In the genomic region with DNA sequence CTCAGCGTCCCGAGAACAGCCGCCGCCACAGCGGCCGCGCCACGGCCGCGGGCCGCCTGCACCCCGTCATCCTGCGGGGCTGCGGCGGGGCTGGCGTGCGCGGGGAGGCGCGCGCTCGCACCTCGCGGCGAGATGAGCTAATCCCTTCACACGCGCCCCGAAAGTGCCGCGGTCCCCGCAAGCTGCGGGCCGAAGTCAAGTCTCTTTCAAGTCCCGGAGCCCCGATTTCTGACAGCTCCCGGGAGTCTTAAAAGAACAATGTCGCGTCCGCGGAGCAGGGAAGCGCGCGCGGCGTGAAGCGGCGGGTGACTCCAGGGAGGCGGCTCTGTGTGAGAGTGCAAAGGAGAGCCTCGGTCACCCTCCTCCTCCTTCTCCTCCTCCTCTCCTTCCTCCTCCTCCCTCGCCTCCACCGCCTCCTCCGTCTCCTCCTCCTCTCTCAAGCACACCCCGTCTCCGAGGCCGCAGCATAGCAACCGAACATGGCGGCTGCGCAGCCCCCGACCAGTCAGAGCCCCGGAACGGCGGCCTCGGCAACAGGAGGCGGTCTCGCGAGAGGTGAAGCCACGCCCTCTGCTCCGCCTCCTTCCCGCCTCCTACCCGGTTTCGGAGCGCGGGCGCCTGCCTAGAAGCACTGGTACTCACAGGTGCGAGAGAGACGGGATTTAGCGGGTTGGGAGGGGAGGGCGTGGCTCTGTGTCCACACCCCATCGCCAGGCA, we compare ENCODE assay signal across 8 mouse cellular contexts. TPM values are rescaled to one million over a fixed set of nuclear protein-coding genes. Genes with fewer than 3 reads are reported as not detected.
DNase-seq lines count a peak whose midpoint lies in the region; ATAC-seq lines count a peak whose summit lies in the region.

A gene (minus strand): TSS at position 579 of the 717 bp plus-strand sequence.

- H3K27me3 ChIP-seq in forebrain, embryonic 14.5 days (replicated peaks; ENCODE audit: control insufficient read depth, insufficient read depth, low read length) = no peaks in the 10 kb centered on the region
- H3K27me3 ChIP-seq in neural tube, embryonic 15.5 days (replicated peaks) = no peaks in the 10 kb centered on the region

- H3K36me3 ChIP-seq in forebrain, embryonic 14.5 days (ENCODE audit: control insufficient read depth, insufficient read depth, low read length) = no peaks in the 10 kb centered on the region
- H3K36me3 ChIP-seq in neural tube, embryonic 15.5 days = no peaks in the 10 kb centered on the region

- ATAC-seq in forebrain, embryonic 14.5 days = peak; percentile 99
- peak; percentile 99 for ATAC-seq in neural tube, embryonic 15.5 days (ENCODE audit: low FRiP score)

- peak; percentile 100 for DNase-seq in ES-CJ7 (ENCODE audit: low read depth, low spot score)
- peak; percentile 99 for DNase-seq in cerebellum, adult 11 months
- peak; percentile 99 for DNase-seq in forebrain, embryonic 14.5 days (ENCODE audit: low spot score)
- DNase-seq in heart, postnatal 14 days = peak; percentile 97 to 99
- peak; percentile 97 for DNase-seq in layer of hippocampus, adult 11-12 months (ENCODE audit: low spot score)
- peak; percentile 98 to 99 for DNase-seq in lung, adult 18-20 months
- DNase-seq in testis, postnatal 14 days (ENCODE audit: low spot score) = peak; percentile 99

- H3K9ac ChIP-seq in forebrain, embryonic 14.5 days (ENCODE audit: low read length) = peak within 1 kb of the TSS; percentile 90
- H3K9ac ChIP-seq in neural tube, embryonic 15.5 days (replicated peaks) = peak within 1 kb of the TSS; percentile 82

- WGBS in forebrain, embryonic 14.5 days = under 1% methylated on average over 78 of the region's 79 CpGs
- 2% methylated on average over 75 of the region's 79 CpGs for WGBS in neural tube, embryonic 15.5 days

- peak within 1 kb of the TSS; percentile 81 for H3K4me3 ChIP-seq in forebrain, embryonic 14.5 days (ENCODE audit: low read depth, low read length)
- peak within 1 kb of the TSS; percentile 86 for H3K4me3 ChIP-seq in neural tube, embryonic 15.5 days (replicated peaks)

- peak within 1 kb of the TSS; percentile 64 for H3K4me2 ChIP-seq in forebrain, embryonic 14.5 days (ENCODE audit: low read length)
- peak within 1 kb of the TSS; percentile 66 for H3K4me2 ChIP-seq in neural tube, embryonic 15.5 days

- peak within 1 kb of the TSS; percentile 95 for H3K27ac ChIP-seq in forebrain, embryonic 14.5 days (ENCODE audit: low read depth, low read length)
- H3K27ac ChIP-seq in neural tube, embryonic 15.5 days (replicated peaks) = peak within 1 kb of the TSS; percentile 96

- peaks cover 8% of the 10 kb centered on the region for H3K4me1 ChIP-seq in forebrain, embryonic 14.5 days (ENCODE audit: control insufficient read depth, insufficient read depth, low read length)
- peaks cover 20% of the 10 kb centered on the region for H3K4me1 ChIP-seq in neural tube, embryonic 15.5 days

- intact Hi-C loops in heart, postnatal 14 days (cut with DNase I) = loop anchor here (5.0 kb wide), 1 partner anchor 75 kb away; a partner anchor contains a TSS

- H3K9me3 ChIP-seq in forebrain, embryonic 14.5 days (replicated peaks; ENCODE audit: control insufficient read depth, low read length) = no peaks in the 10 kb centered on the region
- no peaks in the 10 kb centered on the region for H3K9me3 ChIP-seq in neural tube, embryonic 15.5 days (replicated peaks)

RNA-seq across cellular contexts. Expression of the gene that starts here (rescaled TPM):
- 15.2 and 17.4 TPM in 2 replicates for polyA plus RNA-seq in forebrain, embryonic 14.5 days (2014; fragmentation: Nextera tagmentation; extraction: Ambion mirVana)
- 10 to 100 TPM; 32.1 to 32.8 TPM for total RNA-seq in heart, postnatal 14 days (2021)
- polyA plus RNA-seq in neural tube, embryonic 15.5 days (2015; fragmentation: Nextera tagmentation; extraction: Ambion mirVana) = 7.7 and 11.8 TPM in 2 replicates

Comparison
In these comparisons a context has a peak if more than half of its experiments do, and no peak if none do; other contexts are left out.
1. Peak in every context shown above with its lines: DNase-seq, ATAC-seq, H3K4me3 ChIP-seq and H3K27ac ChIP-seq.